Mouse (Mus musculus) C2C12 (cell line): ENCODE data around the gene Card19.

Experiments used
- CTCF ChIP-seq: IDR thresholded peaks from one replicate; pipeline ENCODE4 v1.5.1; 2011; ENCODE audit not compliant: control insufficient read depth, insufficient read depth, insufficient read length
- FOSL1 ChIP-seq: IDR thresholded peaks from one replicate; pipeline ENCODE4 v1.8.0; 2011; ENCODE audit warnings: mild to moderate bottlenecking, low read length; ENCODE audit not compliant: poor library complexity, insufficient read depth, severe bottlenecking

DNA sequence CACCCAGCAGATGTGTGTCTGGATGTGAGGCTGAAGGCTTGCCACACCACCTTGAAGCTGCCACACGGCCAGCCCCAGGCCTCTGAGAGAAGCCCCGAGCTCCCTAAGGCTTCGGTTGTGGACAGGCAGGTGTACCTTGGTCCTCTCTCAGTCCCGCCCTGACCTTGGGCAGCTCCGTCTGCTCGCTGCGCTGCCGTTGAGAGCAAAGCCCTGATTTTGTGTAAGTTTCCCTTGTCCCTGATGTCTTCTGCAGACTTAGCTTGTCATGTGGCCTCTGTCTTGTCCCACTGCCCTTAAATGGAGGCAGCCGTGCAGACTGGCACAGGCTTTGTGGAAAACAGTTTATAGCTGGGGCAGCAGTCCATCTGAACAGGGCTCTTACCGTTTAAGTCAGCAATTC lies 61.8 kb downstream of the Card19 start:
- TF ChIP-seq CTCF (no peak), FOSL1 (no peak)
